Mouse (Mus musculus) kidney, embryonic 15.5 days (tissue): ENCODE data around the gene Hdac4. TPM values are rescaled to one million over a fixed set of nuclear protein-coding genes. Genes with fewer than 3 reads are reported as not detected.

Experiments
- ATAC-seq: fragments of 200-750 bp; cut with Nextera tagmentation; replicated peaks from 2 replicates; pipeline ENCODE4 v1.8.0; 2017; ENCODE audit warnings: moderate TSS enrichment; ENCODE audit not compliant: low FRiP score
- H3K27ac ChIP-seq: fragments of 300-500 bp; sonication (generic); 2 replicates; pipeline ENCODE4 v1.5.1; 2015; ENCODE audit warnings: mild to moderate bottlenecking, inconsistent platforms
- H3K27me3 ChIP-seq: fragments of 300-500 bp; sonication (generic); 2 replicates; pipeline ENCODE4 v1.6.1; 2015; ENCODE audit warnings: inconsistent platforms
- H3K36me3 ChIP-seq: fragments of 300-500 bp; sonication (generic); 2 replicates; pipeline ENCODE4 v1.6.1; 2015; ENCODE audit warnings: inconsistent platforms
- H3K4me1 ChIP-seq: fragments of 300-500 bp; sonication (generic); 2 replicates; pipeline ENCODE4 v1.6.1; 2015; ENCODE audit warnings: inconsistent platforms
- H3K4me2 ChIP-seq: fragments of 300-500 bp; sonication (generic); 2 replicates; pipeline ENCODE4 v1.6.1; 2015; ENCODE audit warnings: moderate library complexity, mild to moderate bottlenecking, inconsistent platforms
- H3K4me3 ChIP-seq: fragments of 300-500 bp; sonication (generic); replicated peaks from 2 replicates; pipeline ENCODE4 v1.5.1; 2015; ENCODE audit warnings: mild to moderate bottlenecking, inconsistent platforms
- H3K9ac ChIP-seq: fragments of 300-500 bp; sonication (generic); 2 replicates; pipeline ENCODE4 v1.6.1; 2015; ENCODE audit warnings: mild to moderate bottlenecking, inconsistent platforms
- H3K9me3 ChIP-seq: fragments of 300-500 bp; sonication (generic); replicated peaks from 2 replicates; pipeline ENCODE4 v1.6.1; 2016; ENCODE audit warnings: inconsistent platforms
- WGBS: fragments of 180-500 bp; shearing (Covaris S2); methylation state at CpG from one replicate; pipeline ENCODE4 v1.1.7; 2015; ENCODE audit warnings: mixed read lengths; 5-methylcytosine and 5-hydroxymethylcytosine counted together
- polyA plus RNA-seq: library from polyadenylated mRNA; unstranded; fragments of >200 nt; fragmentation: Nextera tagmentation; extraction: Ambion mirVana; gene quantifications from 2 replicates; pipeline ENCODE4 v1.2.1, GENCODE M21; 2015

Hdac4 gene
- polyA plus RNA-seq, 1 experiment from 2014 or later = 18.1 TPM

GRCm38 (mm10) chr1:92190463-92190862, 5.0 kb downstream of the Hdac4 start:
- H3K27me3 ChIP-seq = no peaks in the 10 kb centered on the region
- H3K27ac ChIP-seq = no peak overlapping the region
- no peaks in the 10 kb centered on the region for H3K36me3 ChIP-seq
- no peaks in the 10 kb centered on the region for H3K4me1 ChIP-seq
- 89% methylated on average over 3 of the region's 3 CpGs for WGBS
- ATAC-seq = no peak
- H3K9me3 ChIP-seq = no peaks in the 10 kb centered on the region
- no peak overlapping the region for H3K4me2 ChIP-seq
- no peak overlapping the region for H3K9ac ChIP-seq
- H3K4me3 ChIP-seq = no peak overlapping the region

- no peaks in the 10 kb centered on the region for H3K27me3 ChIP-seq
- no peak overlapping the region for H3K4me2 ChIP-seq
- WGBS = 93% methylated on average over 3 of the region's 3 CpGs
- no peak overlapping the region for H3K27ac ChIP-seq
- no peak for ATAC-seq
- no peak overlapping the region for H3K4me3 ChIP-seq
- no peaks in the 10 kb centered on the region for H3K9me3 ChIP-seq
- H3K9ac ChIP-seq = no peak overlapping the region
- no peaks in the 10 kb centered on the region for H3K36me3 ChIP-seq
- no peaks in the 10 kb centered on the region for H3K4me1 ChIP-seq
Measured at GRCm38 (mm10) chr1:92187137-92187536, 8.4 kb downstream of the Hdac4 start.

GRCm38 (mm10) chr1:92184600-92184999, 10.9 kb downstream of the Hdac4 start:
- ATAC-seq = no peak
- H3K27ac ChIP-seq = no peak overlapping the region
- H3K4me3 ChIP-seq = no peak overlapping the region
- WGBS = 80% methylated on average over 1 of the region's 1 CpGs
- H3K9me3 ChIP-seq = no peaks in the 10 kb centered on the region
- H3K4me2 ChIP-seq = no peak overlapping the region
- H3K4me1 ChIP-seq = peaks cover 11% of the 10 kb centered on the region
- H3K36me3 ChIP-seq = no peaks in the 10 kb centered on the region
- no peak overlapping the region for H3K9ac ChIP-seq
- no peaks in the 10 kb centered on the region for H3K27me3 ChIP-seq

- Histone ChIP-seq H3K36me3 (no peaks in the 10 kb centered on the region), H3K9me3 (no peaks in the 10 kb centered on the region), H3K9ac (no peak overlapping the region), H3K27me3 (no peaks in the 10 kb centered on the region), H3K27ac (no peak overlapping the region), H3K4me2 (no peak overlapping the region), H3K4me1 (peaks cover 20% of the 10 kb centered on the region), H3K4me3 (no peak overlapping the region)
- ATAC-seq = no peak
- 74% methylated on average over 5 of the region's 5 CpGs for WGBS
Measured at GRCm38 (mm10) chr1:92183101-92183790, 12.3 kb downstream of the Hdac4 start.

- H3K4me1 ChIP-seq = peaks cover 31% of the 10 kb centered on the region
- no peaks in the 10 kb centered on the region for H3K9me3 ChIP-seq
- WGBS = 51% methylated on average over 2 of the region's 2 CpGs
- no peaks in the 10 kb centered on the region for H3K27me3 ChIP-seq
- H3K27ac ChIP-seq = no peak overlapping the region
- no peaks in the 10 kb centered on the region for H3K36me3 ChIP-seq
- no peak overlapping the region for H3K9ac ChIP-seq
- no peak for ATAC-seq
- no peak overlapping the region for H3K4me3 ChIP-seq
- H3K4me2 ChIP-seq = no peak overlapping the region
Measured at GRCm38 (mm10) chr1:92181970-92182369, 13.5 kb downstream of the Hdac4 start.

- ATAC-seq = peak; percentile 98
- Histone ChIP-seq H3K27me3 (no peaks in the 10 kb centered on the region), H3K9ac (peak overlapping the region; percentile 88), H3K9me3 (no peaks in the 10 kb centered on the region), H3K4me2 (peak overlapping the region; percentile 77), H3K4me1 (peaks cover 31% of the 10 kb centered on the region), H3K36me3 (no peaks in the 10 kb centered on the region), H3K4me3 (peak overlapping the region; percentile 89), H3K27ac (peak overlapping the region; percentile 99)
- WGBS = under 1% methylated on average over 95 of the region's 97 CpGs
Measured at GRCm38 (mm10) chr1:92180141-92181137, 15.1 kb downstream of the Hdac4 start.

- no peak; the same call in 1 of the 2 replicates for ATAC-seq
- H3K36me3 ChIP-seq = no peaks in the 10 kb centered on the region
- H3K9ac ChIP-seq = peak overlapping the region; percentile 88
- H3K4me3 ChIP-seq = peak overlapping the region; percentile 89
- no peaks in the 10 kb centered on the region for H3K27me3 ChIP-seq
- H3K27ac ChIP-seq = peak overlapping the region; percentile 92
- WGBS = under 1% methylated on average over 31 of the region's 61 CpGs
- no peaks in the 10 kb centered on the region for H3K9me3 ChIP-seq
- H3K4me2 ChIP-seq = peak overlapping the region; percentile 77
- H3K4me1 ChIP-seq = peaks cover 40% of the 10 kb centered on the region
Measured at GRCm38 (mm10) chr1:92179489-92180006, 16.0 kb downstream of the Hdac4 start.

GRCm38 (mm10) chr1:92179070-92179469, 16.4 kb downstream of the Hdac4 start:
- Histone ChIP-seq H3K27ac (peak overlapping the region; percentile 92), H3K4me3 (peak overlapping the region; percentile 89), H3K4me1 (peaks cover 44% of the 10 kb centered on the region), H3K36me3 (no peaks in the 10 kb centered on the region), H3K9me3 (no peaks in the 10 kb centered on the region), H3K4me2 (peak overlapping the region; percentile 77), H3K9ac (peak overlapping the region; percentile 88), H3K27me3 (no peaks in the 10 kb centered on the region)
- WGBS = 5% methylated on average over 11 of the region's 11 CpGs
- no peak for ATAC-seq

GRCm38 (mm10) chr1:92178021-92178895, 17.2 kb downstream of the Hdac4 start:
- Histone ChIP-seq H3K27me3 (no peaks in the 10 kb centered on the region), H3K4me3 (peak overlapping the region; percentile 89), H3K36me3 (no peaks in the 10 kb centered on the region), H3K9ac (no peak overlapping the region), H3K9me3 (no peaks in the 10 kb centered on the region), H3K27ac (peak overlapping the region; percentile 30; the same call in 1 of the 2 replicates), H3K4me1 (peaks cover 52% of the 10 kb centered on the region), H3K4me2 (peak overlapping the region; percentile 77)
- WGBS = 36% methylated on average over 10 of the region's 10 CpGs
- ATAC-seq = no peak

- Histone ChIP-seq H3K36me3 (no peaks in the 10 kb centered on the region), H3K27ac (no peak overlapping the region), H3K4me1 (peaks cover 59% of the 10 kb centered on the region), H3K4me2 (no peak overlapping the region), H3K9me3 (no peaks in the 10 kb centered on the region), H3K27me3 (no peaks in the 10 kb centered on the region), H3K4me3 (no peak overlapping the region), H3K9ac (no peak overlapping the region)
- ATAC-seq = no peak
- 75% methylated on average over 5 of the region's 5 CpGs for WGBS
Measured at GRCm38 (mm10) chr1:92177599-92177998, 17.9 kb downstream of the Hdac4 start.

- Histone ChIP-seq H3K9ac (no peak overlapping the region), H3K4me3 (no peak overlapping the region), H3K4me2 (no peak overlapping the region), H3K9me3 (no peaks in the 10 kb centered on the region), H3K27me3 (no peaks in the 10 kb centered on the region), H3K27ac (no peak overlapping the region), H3K36me3 (no peaks in the 10 kb centered on the region), H3K4me1 (peaks cover 63% of the 10 kb centered on the region)
- no peak for ATAC-seq
- 80% methylated on average over 3 of the region's 3 CpGs for WGBS
Measured at GRCm38 (mm10) chr1:92177196-92177595, 18.3 kb downstream of the Hdac4 start.
